Comparison of ENCODE assay signal across 8 mouse cellular contexts in genomic region chr4:155172909-155173821, GRCm38 (mm10). TPM values are rescaled to one million over a fixed set of nuclear protein-coding genes. Genes with fewer than 3 reads are reported as not detected.
DNase-seq lines count a peak whose midpoint lies in the region; ATAC-seq and TF ChIP-seq lines count a peak whose summit lies in the region.

No protein-coding gene starts in this region.

- no peaks in the 10 kb centered on the region for H3K27me3 ChIP-seq in hindbrain, embryonic 16.5 days (replicated peaks; ENCODE audit: control insufficient read depth, insufficient read depth, low read length)

- ATAC-seq in hindbrain, embryonic 16.5 days, result peak; percentile 84
- ATAC-seq in monocyte, adult 5-6 weeks (replicated peaks; ENCODE audit: insufficient number of reproducible peaks, low FRiP score, low TSS enrichment, poor library complexity, severe bottlenecking), result no peak

- WGBS in hindbrain, embryonic 16.5 days, result 6% methylated on average over 21 of the region's 21 CpGs

- peak overlapping the region; percentile 42 for H3K4me2 ChIP-seq in hindbrain, embryonic 16.5 days (ENCODE audit: low read length)

- H3K9me3 ChIP-seq in hindbrain, embryonic 16.5 days (ENCODE audit: control insufficient read depth, low read length), result no peaks in the 10 kb centered on the region

- H3K9ac ChIP-seq in hindbrain, embryonic 16.5 days (ENCODE audit: low read depth, low read length), result peak overlapping the region; percentile 36

- no peaks in the 10 kb centered on the region for H3K36me3 ChIP-seq in hindbrain, embryonic 16.5 days (ENCODE audit: control insufficient read depth, insufficient read depth, low read length)

- H3K4me1 ChIP-seq in hindbrain, embryonic 16.5 days (ENCODE audit: control insufficient read depth, insufficient read depth, low read depth, low read length), result peaks cover 60% of the 10 kb centered on the region

- intact Hi-C loops in gastrocnemius, adult 2 months (cut with DNase I), result loop anchor here (2.0 kb wide), 1 partner anchor 46 kb away; no protein-coding TSS in a partner anchor

- H3K27ac ChIP-seq in gastrocnemius, adult 2 months, result peak overlapping the region; percentile 87
- H3K27ac ChIP-seq in hindbrain, embryonic 16.5 days (ENCODE audit: low read depth, low read length), result peak overlapping the region; percentile 78

- no peak for TF ChIP-seq CTCF in gastrocnemius, adult 2 months (IDR thresholded peaks at IDR 0.05)

- peak overlapping the region; percentile 54 for H3K4me3 ChIP-seq in gastrocnemius, adult 2 months
- H3K4me3 ChIP-seq in hindbrain, embryonic 16.5 days (ENCODE audit: low read length), result no peak overlapping the region

- peak; percentile 97 for DNase-seq in R1 (ENCODE audit: low read depth, low spot score)
- DNase-seq in cerebellum, postnatal 25 days, result peak; percentile 67 to 80
- peak; percentile 94 for DNase-seq in gastrocnemius, adult 2 months
- DNase-seq in left cerebral cortex, adult 18-20 months (ENCODE audit: low spot score in 2 of 2), result peak; percentile 59 to 66
- peak; percentile 96 to 98 for DNase-seq in lung, postnatal 4 days
- DNase-seq in right cerebral cortex, postnatal 4 days, result peak; percentile 72

RNA-seq across cellular contexts. Expression of gene Ski, which starts 49.2 kb away (rescaled TPM):
- 10 to 100 TPM; 28.5 to 35.6 TPM for total RNA-seq in gastrocnemius, adult 2 months (2021)
- 11.1 TPM in 2 replicates for polyA plus RNA-seq in hindbrain, embryonic 16.5 days (2015; fragmentation: Nextera tagmentation; extraction: Ambion mirVana)
- total RNA-seq in left cerebral cortex, adult 18-20 months (2021), result 100 to 1,000 TPM; 115 to 128 TPM
- total RNA-seq in monocyte, adult 5-6 weeks (2017), result 13.5 to 26.2 TPM (median 17.7 TPM) in 3 replicates
